Mouse (Mus musculus) adrenal gland (tissue): ENCODE results near the gene Hs3st4.

Source experiments
- intact Hi-C: fragments of 180-260 bp; cut with DNase I; formaldehyde crosslinking; loops from one replicate; pipeline ENCODE4 v1.15.1; 2025

Hs3st4 gene

DNA sequence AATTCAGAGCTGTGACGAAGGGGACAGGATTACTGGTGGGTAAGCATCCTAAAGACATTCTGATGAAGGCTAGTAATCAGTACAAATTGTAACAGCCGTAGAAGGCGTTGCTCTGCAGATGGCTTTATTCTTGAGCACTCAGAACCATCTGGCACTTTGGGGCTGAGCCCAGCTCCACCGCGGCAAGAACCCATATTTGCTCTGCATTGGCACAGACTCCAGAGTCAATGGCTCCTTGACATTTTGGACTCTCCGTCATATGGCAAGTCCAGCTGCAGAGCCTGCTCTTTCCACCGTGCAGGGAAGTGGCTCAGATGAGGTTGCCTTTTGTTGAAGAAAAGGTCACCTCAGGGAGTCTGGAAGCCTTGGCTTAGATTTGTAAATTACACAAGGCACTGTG lies 148.6 kb downstream of the Hs3st4 start:
- intact Hi-C loops, result loop anchor here (5.0 kb wide), 1 partner anchor 651 kb away; no protein-coding TSS in a partner anchor

DNA sequence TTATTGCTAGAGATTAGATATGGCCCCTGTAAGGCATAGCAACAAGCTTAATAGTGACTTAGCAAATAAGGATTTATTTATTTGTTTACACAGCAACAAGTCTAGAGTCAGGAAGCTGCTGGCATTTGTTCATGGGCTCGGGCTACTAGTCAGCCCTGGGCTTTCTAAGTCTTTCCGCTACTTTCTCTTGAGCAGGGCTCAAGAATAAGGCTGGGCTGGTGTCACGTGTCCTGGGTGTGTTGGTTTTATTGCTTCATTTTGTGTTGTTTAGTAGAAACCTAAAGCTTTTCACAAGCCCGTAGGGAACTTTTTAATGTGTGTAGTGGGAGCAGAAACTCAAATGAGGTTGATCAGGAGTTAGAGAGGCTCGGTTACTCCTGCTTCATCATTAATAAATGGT lies 153.5 kb downstream of the Hs3st4 start:
- intact Hi-C loops, result no loop called here

DNA sequence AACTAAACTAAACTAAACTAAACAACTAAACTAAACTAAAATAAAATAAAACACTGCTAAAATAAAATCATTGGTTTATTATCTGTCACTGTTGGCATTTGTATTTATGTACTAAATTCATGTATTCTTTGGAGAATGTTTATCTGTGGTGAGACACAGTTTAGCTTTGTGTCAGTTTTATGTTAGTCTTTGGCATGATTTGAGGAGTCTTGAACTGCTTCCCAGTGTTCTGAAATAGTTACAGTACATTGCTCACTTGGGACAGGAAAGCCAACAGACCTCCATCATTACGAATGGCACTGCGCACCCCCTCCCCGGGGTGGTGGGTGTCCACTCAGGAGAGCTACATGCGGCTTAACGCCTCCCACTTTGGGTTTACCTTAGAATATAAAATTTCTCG lies 158.6 kb downstream of the Hs3st4 start:
- intact Hi-C loops, result no loop called here

DNA sequence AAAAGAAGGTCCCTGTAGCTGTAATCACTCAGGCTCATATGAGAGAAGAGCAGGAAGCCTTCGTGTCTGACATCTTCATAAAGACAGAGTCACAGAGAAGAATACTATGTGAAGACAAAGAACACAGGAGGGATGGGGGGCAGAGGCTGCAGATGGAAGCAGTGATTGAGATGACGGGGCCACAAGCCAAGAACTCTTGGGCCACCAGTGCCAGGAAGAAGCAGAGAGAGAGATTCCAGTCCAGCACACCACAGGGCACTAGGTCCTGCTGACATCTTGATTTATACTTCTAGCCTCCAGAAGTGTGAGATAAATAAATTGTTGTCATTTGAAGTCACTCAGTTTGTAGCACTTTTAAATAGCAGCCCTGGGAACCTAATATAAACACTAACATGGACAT lies 168.2 kb downstream of the Hs3st4 start:
- intact Hi-C loops, result no loop called here

DNA sequence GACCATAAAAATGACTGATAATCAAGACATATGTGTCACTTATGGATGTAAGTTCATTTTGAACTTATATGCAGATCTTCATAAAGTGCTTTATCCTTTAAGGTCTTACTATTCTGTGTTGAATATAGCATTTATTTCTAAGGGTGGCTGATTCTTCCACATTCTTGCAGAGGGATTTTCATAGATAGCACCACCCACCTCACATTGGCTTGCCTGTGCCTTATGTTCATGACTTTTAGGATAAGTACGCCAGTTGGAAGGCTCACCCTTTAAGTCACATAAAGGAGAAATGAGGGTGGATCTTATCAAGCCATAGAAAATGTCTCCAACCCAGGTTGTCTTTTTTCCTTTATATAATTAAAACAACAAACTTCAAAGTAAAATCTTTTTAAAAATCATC lies 180.6 kb downstream of the Hs3st4 start:
- intact Hi-C loops, result no loop called here

DNA sequence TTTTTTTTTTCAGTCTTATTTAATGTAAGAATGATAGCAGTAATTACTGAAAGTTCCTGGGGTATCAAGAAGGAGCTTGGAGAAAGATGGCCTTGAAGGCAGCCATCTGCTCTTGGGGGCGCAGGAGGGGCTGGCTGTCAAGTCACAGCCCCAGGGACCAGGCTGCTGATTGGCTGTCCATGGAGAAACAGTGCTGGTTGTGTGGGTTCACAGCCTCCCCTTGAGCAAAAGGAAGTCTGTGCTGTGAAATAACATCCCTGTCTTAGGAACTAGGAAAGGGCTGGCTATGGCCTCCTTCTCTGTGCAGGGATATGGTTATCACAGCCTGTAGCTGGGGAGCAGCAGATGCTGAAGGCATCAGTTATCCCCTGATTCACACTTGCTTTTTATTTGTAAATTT lies 183.6 kb downstream of the Hs3st4 start:
- intact Hi-C loops, result no loop called here

DNA sequence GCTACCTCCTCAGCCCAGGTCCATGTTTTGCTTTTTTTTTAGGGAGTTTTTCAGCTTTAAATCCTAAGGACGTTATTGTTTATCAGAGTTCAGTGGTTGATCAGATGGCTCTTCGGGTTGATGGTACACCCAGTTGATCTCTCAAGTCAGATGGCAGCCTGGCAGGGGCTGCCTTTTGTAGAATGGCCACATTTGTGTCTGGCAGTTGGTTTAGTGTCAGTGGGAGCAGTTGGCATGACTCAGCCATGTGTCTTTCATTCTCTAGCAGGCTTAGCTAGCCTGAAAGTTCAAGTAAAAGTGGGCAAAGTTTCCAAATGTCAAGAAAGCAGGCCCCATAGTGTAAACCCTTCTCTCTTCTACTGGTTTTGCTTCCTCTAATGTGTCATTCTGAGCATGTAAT lies 186.1 kb downstream of the Hs3st4 start:
- intact Hi-C loops, result no loop called here

DNA sequence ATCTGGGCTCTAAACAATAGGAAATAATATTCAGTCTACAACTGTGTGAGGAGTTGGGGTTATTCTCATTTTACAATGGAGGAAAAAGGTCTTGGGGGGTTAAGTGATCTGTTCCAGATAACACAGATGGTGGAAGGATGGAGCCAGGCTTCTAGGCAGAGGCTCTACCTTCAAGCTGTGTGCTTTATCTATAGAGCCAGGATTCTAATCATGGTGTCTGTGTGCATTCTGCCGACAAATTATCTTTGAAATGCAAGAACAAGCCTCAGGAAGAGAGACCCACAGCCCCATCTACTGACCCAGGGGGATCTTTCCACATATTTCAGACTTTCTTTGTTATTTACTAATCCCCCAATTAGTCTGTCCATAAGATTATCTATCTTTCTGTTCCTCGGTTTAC lies 187.3 kb downstream of the Hs3st4 start:
- intact Hi-C loops, result no loop called here

DNA sequence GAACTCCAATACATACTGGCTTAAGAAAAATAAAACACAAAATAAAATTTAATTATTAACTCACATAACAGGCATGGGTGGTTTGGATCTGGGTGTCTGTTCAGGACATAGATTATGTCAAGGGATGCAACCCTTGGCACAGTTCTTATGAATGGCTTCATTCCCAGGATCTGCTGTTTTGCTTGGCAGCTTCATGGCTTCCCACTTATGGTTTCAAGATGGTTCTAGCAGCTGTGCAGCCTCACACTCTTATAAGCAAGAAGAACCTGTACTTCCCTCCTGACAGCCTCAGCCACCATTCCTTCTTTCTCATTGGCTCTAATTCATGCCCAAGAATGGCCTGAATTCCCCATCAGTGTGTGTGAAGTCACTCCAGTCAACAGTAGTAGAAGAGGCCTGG lies 189.3 kb downstream of the Hs3st4 start:
- intact Hi-C loops, result no loop called here

DNA sequence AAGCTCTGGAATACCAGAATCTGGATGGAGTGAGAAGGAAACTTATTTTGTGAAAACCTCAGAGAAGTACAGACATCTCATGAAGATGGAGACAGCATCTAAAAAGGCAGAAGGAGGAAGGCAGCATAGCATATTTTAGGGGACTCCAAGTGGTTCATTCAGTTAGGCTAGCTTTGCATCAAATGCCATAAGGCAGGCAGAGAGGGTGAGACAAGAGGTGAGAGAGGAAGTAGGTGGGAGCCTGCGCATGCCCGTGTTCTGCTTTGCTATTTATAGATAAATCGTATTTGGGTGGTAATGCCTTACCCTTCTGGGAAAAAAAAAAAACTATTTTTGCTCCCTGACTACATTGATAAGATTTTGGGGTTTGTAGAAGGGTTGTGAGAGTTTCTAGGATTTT lies 198.3 kb downstream of the Hs3st4 start:
- intact Hi-C loops, result no loop called here

DNA sequence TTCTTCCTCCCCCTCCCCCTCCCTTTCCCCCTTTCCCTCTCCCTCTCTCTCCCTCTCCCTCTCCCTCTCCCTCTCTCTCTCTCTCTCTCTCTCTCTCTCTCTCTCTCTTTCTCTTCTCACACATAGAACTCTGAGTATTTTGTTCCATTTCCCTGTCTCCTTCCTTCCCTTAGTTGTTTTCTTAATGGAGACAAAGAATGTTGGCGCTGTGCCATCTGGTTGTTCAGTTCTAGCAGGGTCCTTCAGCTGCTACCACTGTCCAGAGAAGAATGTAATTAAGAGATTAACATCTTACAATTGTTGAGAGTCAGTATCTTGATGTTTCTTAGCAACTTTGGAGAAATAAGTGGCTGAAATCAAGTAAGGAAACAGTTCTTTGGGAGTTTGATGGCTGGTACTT lies 202.0 kb downstream of the Hs3st4 start:
- intact Hi-C loops, result no loop called here

DNA sequence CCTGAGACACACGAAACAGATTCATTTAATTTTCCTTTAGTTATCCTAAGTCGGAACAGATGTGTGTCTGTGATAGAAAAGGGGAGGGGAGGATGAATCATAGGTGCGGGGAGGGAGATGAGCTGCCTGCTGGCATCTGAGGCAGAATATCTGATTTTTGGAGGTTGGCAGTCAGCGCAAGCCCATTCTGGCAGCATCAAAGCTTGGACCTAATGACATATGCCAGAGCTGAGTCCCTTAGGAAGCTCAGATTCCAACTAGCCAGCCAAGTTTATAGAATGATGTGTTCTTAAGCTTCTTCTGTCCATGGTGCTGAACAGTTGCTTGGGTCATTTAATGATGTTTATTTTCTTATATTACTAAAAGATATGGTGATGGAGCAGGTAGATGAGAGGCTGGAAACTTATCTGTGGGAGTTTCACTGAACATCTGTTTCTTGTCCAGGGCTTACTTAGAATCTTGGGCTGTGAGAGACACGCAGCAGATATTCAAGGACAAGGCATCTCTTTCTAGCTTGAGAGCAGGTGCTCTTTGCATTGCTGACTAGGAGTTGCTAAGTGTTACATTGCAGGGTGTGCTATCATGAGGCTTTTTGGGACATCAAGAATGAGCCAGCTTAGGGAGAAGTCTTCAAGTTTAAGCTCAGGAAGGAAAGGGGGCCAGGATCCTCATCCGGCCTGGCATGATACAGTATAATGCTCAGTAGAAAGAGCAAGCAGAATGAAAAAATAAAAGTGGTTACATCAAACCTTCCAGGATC lies 216.3 kb downstream of the Hs3st4 start:
- intact Hi-C loops, result no loop called here

DNA sequence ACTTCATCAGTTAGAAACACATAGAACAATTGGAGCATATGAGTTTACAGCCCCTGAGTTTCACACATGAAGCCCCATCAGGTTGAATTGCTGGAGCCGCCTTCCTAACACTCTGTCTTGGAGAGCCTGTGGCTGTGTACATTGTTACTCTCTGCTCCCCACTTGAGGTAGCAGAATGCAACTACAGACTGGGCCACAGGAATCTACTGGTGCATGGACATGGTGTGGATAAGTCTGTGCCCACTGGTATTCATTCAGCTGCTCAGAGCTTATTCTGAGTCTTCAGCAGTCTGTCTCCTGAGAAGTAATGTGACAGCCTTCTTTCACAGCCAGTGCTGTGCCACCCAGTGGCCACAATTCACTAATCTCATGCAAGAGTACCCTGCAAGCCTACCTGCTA lies 234.3 kb downstream of the Hs3st4 start:
- intact Hi-C loops, result no loop called here

DNA sequence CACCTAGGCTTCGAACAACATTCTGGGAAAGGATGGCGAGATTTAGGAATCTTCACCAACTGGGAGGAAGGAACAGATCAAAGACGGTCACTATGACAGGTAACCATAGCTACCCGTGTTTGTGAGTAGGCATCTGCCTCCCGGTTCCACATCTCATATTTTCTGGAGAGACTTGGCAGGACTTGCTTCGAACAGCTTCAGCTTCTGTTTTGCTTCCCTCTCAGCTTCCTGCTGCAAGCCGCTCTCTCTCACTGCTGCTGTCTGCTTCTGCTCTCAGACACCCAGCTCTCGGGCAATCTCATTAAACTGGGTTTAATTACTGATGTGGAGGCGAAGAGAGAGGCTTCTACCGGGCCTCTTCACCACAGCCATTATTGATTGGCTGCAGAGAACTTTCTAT lies 237.9 kb downstream of the Hs3st4 start:
- intact Hi-C loops, result no loop called here

DNA sequence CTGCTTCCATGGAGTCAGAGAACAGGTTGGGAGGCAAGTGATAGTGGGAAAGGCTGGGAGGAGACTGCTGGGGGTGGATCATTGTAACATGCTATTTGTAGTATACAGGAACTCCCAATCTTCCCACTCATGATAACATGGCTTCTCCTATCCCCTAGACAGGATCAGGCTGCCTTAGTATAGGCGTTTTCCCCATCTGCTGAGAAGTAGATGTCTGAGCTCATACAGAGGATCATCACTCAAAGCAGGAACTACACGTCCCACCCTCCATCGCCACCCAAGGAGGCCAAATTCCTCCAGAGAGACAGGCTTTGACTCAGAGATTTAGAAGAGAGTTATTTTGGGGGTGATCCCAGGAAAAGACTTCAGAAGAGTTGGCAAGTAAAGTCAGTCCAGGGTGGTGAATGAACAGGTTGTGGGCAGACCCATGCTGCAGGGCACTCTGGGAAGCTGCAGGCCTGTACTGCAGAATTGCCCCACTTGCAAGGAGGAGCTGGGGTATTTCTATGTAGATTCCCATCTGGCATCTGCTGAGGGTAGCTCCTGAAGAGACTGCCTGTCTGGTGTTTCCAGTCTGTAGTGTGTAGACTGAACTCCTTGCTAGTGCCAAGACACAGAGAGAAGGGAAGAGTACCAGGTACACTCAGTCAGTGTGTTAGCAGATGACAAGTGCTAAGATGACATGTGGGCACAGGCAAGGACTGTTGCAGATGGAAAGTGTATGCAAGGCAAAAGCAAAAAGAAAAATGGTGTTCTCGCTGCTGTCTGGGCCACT lies 255.4 kb downstream of the Hs3st4 start:
- intact Hi-C loops, result no loop called here

DNA sequence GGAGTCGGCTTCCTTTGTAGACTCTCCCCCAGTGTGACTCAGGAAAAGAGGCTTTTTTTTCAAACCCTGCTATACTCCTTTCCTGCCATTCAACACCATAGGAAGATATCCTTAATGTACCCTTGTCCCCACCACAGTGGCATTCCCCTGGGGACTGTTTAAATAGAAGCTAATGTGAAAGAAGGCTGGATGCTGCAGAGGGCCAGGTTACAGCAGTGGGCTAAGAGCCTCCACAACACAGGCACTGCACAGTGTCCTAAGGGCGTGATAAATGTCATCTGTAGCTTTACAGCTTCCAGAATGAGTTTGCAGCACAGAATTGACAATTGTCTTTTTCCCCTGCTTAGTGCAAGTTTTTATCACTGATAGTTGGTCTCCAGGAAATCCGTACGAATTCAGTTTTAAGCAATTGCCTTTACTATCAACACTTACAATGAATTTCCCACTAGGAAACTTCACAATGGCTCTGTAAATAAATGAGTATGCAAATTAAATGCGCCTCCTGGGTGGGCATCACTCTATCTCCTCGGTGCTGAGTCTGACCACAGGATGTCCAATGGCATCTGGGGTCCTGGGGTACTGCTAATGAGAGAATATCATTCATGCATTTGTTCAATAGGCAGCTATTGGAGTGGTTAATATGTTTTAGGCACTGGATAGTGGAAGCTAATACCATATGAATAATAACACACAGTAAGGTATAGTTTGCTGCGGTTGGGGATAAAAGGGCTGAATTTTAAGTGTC lies 257.4 kb downstream of the Hs3st4 start:
- intact Hi-C loops, result no loop called here

DNA sequence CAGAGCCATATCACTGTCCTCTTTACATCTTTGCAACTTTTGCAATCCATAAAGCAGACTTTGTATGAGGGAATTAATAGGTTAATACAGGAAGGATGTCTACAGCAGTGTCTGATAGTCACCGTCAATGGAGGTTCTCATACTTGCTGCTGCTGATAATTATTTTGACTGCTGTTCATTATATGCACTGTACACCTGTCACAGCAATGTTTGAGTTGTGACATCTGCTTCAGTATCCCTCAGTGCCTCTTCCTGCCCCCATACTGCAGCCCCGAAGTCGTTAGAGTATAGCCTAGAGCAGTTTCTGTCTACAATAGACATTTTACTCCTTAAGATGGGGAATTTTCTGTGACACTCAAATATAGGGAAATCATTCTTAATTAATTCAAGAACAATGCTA lies 267.2 kb downstream of the Hs3st4 start:
- intact Hi-C loops, result no loop called here

DNA sequence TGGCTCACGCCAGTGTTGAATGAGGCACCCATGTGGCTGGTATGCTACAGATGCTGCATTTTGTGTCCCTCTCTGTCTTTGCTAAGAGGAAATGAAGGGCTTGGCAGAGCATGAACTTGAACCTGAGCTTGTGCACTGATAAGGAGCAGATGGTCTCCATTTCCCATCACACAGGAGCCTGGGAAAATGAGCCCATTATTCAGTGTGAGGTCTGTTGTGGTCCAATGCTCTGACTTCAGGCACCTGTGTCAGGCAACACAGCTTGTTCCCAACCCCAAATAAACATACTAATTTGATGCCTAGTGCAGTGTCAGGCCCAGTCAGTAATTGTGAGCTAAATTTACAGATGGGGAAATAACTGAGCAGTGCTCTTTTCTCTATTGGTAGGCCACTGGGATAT lies 267.9 kb downstream of the Hs3st4 start:
- intact Hi-C loops, result no loop called here

DNA sequence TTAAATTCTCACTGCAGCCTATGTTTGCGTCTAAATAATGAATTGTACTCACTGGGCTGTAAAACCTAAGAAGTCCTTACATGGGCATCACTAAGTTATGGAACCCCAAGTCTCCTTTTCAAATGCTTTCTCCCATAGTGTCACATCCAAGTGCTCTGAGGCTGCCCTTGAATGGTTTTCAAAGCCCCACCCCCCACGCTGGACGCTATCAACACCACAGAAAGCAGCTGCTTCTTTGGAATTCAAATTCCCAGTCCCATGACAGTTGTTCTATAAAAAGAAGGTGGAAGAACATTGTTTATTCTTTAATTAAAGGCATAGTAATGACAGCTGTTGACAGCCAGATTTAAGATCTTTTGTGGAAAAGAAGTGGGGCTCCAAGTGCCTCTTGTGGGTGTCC lies 275.8 kb downstream of the Hs3st4 start:
- intact Hi-C loops, result no loop called here

DNA sequence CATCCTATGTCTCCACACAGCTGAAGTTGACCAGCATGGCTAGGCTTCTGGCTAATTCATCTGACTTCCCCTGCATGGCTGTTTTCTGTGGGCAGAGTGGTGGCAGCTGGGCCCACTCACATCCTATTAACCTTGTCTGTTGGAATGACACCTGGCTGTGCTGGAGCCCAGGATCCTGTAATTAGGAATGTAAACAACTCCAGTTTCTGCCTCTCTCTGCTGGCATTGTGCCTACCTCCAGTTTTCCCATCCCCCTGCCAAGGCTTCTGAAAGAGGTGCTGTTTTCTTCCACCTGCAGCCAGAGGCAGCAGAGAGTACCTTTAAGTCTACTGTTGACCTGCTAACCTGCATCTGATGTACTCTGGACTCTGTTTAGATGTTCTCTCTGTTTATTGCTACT lies 288.1 kb downstream of the Hs3st4 start:
- intact Hi-C loops, result no loop called here

DNA sequence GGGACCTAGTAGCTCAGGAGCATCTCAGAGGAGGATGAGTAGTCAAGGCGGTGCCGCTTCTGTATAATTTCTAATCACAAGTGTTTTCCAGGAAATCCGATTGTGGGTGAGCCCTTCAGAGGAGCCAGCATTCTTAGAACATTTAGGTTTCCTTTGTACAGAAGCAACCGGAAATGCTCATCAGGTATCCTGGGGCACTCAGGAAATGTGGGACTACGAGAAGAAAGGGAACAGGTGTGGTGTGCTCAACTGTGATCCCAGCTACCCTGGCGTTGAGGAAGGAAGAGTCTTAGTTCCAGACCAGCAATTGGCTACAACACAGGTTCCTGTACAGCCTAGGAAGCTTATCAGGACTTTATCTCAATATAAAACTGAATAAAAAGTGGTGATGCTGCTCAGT lies 307.2 kb downstream of the Hs3st4 start:
- intact Hi-C loops, result no loop called here

DNA sequence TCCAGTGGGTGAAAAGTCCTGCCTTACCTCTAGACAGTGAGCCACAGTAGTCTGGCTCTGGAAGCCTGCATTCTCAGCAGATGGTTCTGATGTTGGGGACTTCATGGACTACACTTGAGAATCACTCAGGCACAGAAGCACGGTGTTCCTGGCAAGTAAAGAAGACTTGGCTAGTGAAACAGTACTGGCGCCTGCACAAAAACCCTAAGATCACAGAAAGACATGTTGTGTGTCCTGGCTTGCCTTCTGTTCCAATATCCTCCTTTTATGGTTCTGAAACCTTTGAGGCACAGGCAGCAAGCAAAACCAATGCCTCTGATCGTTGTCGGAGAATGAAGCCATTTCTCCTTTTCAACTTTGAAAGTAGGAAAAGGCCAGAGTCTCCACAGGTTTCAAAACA lies 336.8 kb downstream of the Hs3st4 start:
- intact Hi-C loops, result no loop called here
